Mouse (Mus musculus): ENCODE data around the gene Rnf5.

GRCm38 (mm10) chr17:34639461-34640255, 36.2 kb upstream of the Rnf5 start:
- TF ChIP-seq ZNF384 (IDR thresholded peaks at IDR 0.05; ENCODE audit: low read depth, low read length) = no peak
- no peak for TF ChIP-seq MAFK (IDR thresholded peaks at IDR 0.05; ENCODE audit: insufficient read depth, low read depth, low read length)
- TF ChIP-seq CHD2 (IDR thresholded peaks at IDR 0.05; ENCODE audit: low read depth, low read length) = no peak
- no peak for TF ChIP-seq HCFC1 (IDR thresholded peaks at IDR 0.05; ENCODE audit: borderline replicate concordance, insufficient read depth, low read length)
- TF ChIP-seq ZC3H11A (IDR thresholded peaks at IDR 0.05; ENCODE audit: borderline replicate concordance, low read depth, low read length) = no peak

All from ES-E14 (cell line).